Mouse (Mus musculus) limb, embryonic 13.5 days (tissue): Measurements from ENCODE around the gene Uso1. TPM values are rescaled to one million over a fixed set of nuclear protein-coding genes. Genes with fewer than 3 reads are reported as not detected.
"Not testable (repeated sequence)": the region's sequence is repeated elsewhere in the genome, so short reads cannot be mapped to it uniquely, and the experiment has no call there.

Experiments used
- ATAC-seq: fragments of 200-750 bp; cut with Nextera tagmentation; 2 replicates; pipeline ENCODE4 v1.8.0; 2017; ENCODE audit warnings: low read depth, moderate number of reproducible peaks, moderate TSS enrichment; ENCODE audit not compliant: low FRiP score
- H3K27ac ChIP-seq: fragments of 300-500 bp; sonication (generic); 2 replicates; pipeline ENCODE4 v1.5.1; 2015; ENCODE audit warnings: inconsistent platforms, mild to moderate bottlenecking, moderate library complexity
- H3K27me3 ChIP-seq: fragments of 300-500 bp; sonication (generic); 2 replicates; pipeline ENCODE4 v1.6.1; 2015; ENCODE audit warnings: mild to moderate bottlenecking, inconsistent platforms
- H3K36me3 ChIP-seq: fragments of 300-500 bp; sonication (generic); 2 replicates; pipeline ENCODE4 v1.6.1; 2015; ENCODE audit warnings: inconsistent platforms, mild to moderate bottlenecking, moderate library complexity
- H3K4me1 ChIP-seq: fragments of 300-500 bp; sonication (generic); 2 replicates; pipeline ENCODE4 v1.6.1; 2015; ENCODE audit warnings: inconsistent platforms
- H3K4me2 ChIP-seq: fragments of 300-500 bp; sonication (generic); replicated peaks from 2 replicates; pipeline ENCODE4 v1.6.1; 2015; ENCODE audit warnings: inconsistent platforms, mild to moderate bottlenecking, moderate library complexity
- H3K4me3 ChIP-seq: fragments of 300-500 bp; sonication (generic); 2 replicates; pipeline ENCODE4 v1.5.1; 2015; ENCODE audit warnings: moderate library complexity, mild to moderate bottlenecking, inconsistent platforms
- H3K9ac ChIP-seq: fragments of 300-500 bp; sonication (generic); 2 replicates; pipeline ENCODE4 v1.6.1; 2015; ENCODE audit warnings: mild to moderate bottlenecking, inconsistent platforms
- H3K9me3 ChIP-seq: fragments of 300-500 bp; sonication (generic); 2 replicates; pipeline ENCODE4 v1.6.1; 2016; ENCODE audit warnings: inconsistent platforms
- WGBS: fragments of 180-500 bp; shearing (Covaris S2); methylation state at CpG from one replicate; pipeline ENCODE4 v1.1.7; 2015; 5-methylcytosine and 5-hydroxymethylcytosine counted together
- polyA plus RNA-seq: library from polyadenylated mRNA; unstranded; fragments of >200 nt; fragmentation: Nextera tagmentation; extraction: Ambion mirVana; gene quantifications from 2 replicates; pipeline ENCODE4 v1.2.1, GENCODE M21; 2015

The Uso1 gene
- polyA plus RNA-seq, 1 experiment from 2014 or later: 53.2 TPM

- no peak for ATAC-seq
- Histone ChIP-seq H3K9me3 (no peaks in the 10 kb centered on the region), H3K27me3 (no peaks in the 10 kb centered on the region), H3K9ac (no peak overlapping the region), H3K27ac (no peak overlapping the region), H3K36me3 (peaks cover 23% of the 10 kb centered on the region), H3K4me1 (no peaks in the 10 kb centered on the region), H3K4me2 (no peak overlapping the region), H3K4me3 (no peak overlapping the region)
- WGBS: 82% methylated on average over 3 of the region's 3 CpGs
Measured at GRCm38 (mm10) chr5:92148248-92148647, 10.5 kb downstream of the Uso1 start.

GRCm38 (mm10) chr5:92149330-92149982 lies 11.7 kb downstream of the Uso1 start:
- Histone ChIP-seq H3K27ac (no peak overlapping the region), H3K4me1 (no peaks in the 10 kb centered on the region), H3K4me2 (no peak overlapping the region), H3K4me3 (no peak overlapping the region), H3K9ac (no peak overlapping the region), H3K27me3 (no peaks in the 10 kb centered on the region), H3K9me3 (no peaks in the 10 kb centered on the region), H3K36me3 (peaks cover 32% of the 10 kb centered on the region)
- 94% methylated on average over 5 of the region's 5 CpGs for WGBS
- ATAC-seq: no peak

GRCm38 (mm10) chr5:92154861-92155260 lies 17.1 kb downstream of the Uso1 start:
- ATAC-seq: no peak
- Histone ChIP-seq H3K4me1 (no peaks in the 10 kb centered on the region), H3K36me3 (peaks cover 48% of the 10 kb centered on the region), H3K4me2 (no peak overlapping the region), H3K27ac (no peak overlapping the region), H3K4me3 (no peak overlapping the region), H3K27me3 (no peaks in the 10 kb centered on the region), H3K9ac (no peak overlapping the region), H3K9me3 (no peaks in the 10 kb centered on the region)
- 81% methylated on average over 3 of the region's 3 CpGs for WGBS

- H3K4me1 ChIP-seq: no peaks in the 10 kb centered on the region
- no peak for ATAC-seq
- peaks cover 50% of the 10 kb centered on the region for H3K36me3 ChIP-seq
- H3K27ac ChIP-seq: no peak overlapping the region
- H3K27me3 ChIP-seq: no peaks in the 10 kb centered on the region
- H3K9me3 ChIP-seq: no peaks in the 10 kb centered on the region
- no peak overlapping the region for H3K9ac ChIP-seq
- H3K4me2 ChIP-seq: no peak overlapping the region
- no peak overlapping the region for H3K4me3 ChIP-seq
- WGBS: 88% methylated on average over 6 of the region's 6 CpGs
Measured at GRCm38 (mm10) chr5:92165976-92166375, 28.2 kb downstream of the Uso1 start.

GRCm38 (mm10) chr5:92183071-92183830 lies 45.5 kb downstream of the Uso1 start:
- no peaks in the 10 kb centered on the region for H3K4me1 ChIP-seq
- H3K36me3 ChIP-seq: peaks cover 81% of the 10 kb centered on the region
- no peaks in the 10 kb centered on the region for H3K9me3 ChIP-seq
- H3K9ac ChIP-seq: no peak overlapping the region
- ATAC-seq: no peak
- no peak overlapping the region for H3K27ac ChIP-seq
- no peak overlapping the region for H3K4me3 ChIP-seq
- no peaks in the 10 kb centered on the region for H3K27me3 ChIP-seq
- H3K4me2 ChIP-seq: no peak overlapping the region
- WGBS: 84% methylated on average over 8 of the region's 8 CpGs

GRCm38 (mm10) chr5:92188881-92189483 lies 51.2 kb downstream of the Uso1 start:
- H3K9me3 ChIP-seq: no peaks in the 10 kb centered on the region; the same call in 1 of the 2 replicates
- H3K4me1 ChIP-seq: no peaks in the 10 kb centered on the region
- no peak overlapping the region for H3K9ac ChIP-seq
- H3K27me3 ChIP-seq: no peaks in the 10 kb centered on the region
- no peak for ATAC-seq
- H3K4me3 ChIP-seq: no peak overlapping the region
- 96% methylated on average over 7 of the region's 7 CpGs for WGBS
- H3K27ac ChIP-seq: no peak overlapping the region
- H3K36me3 ChIP-seq: peaks cover 80% of the 10 kb centered on the region
- no peak overlapping the region for H3K4me2 ChIP-seq

- H3K27ac ChIP-seq, H3K27me3 ChIP-seq, H3K9me3 ChIP-seq, H3K4me3 ChIP-seq, H3K4me2 ChIP-seq, H3K9ac ChIP-seq, H3K4me1 ChIP-seq, ATAC-seq: not testable (repeated sequence)
- WGBS: 46% methylated on average over 2 of the region's 2 CpGs
- H3K36me3 ChIP-seq: peaks cover 87% of the 10 kb centered on the region
Measured at GRCm38 (mm10) chr5:92195716-92196115, 58.0 kb downstream of the Uso1 start.

GRCm38 (mm10) chr5:92196895-92197811 lies 59.4 kb downstream of the Uso1 start:
- H3K36me3 ChIP-seq: peaks cover 94% of the 10 kb centered on the region
- WGBS: 87% methylated on average over 15 of the region's 15 CpGs

GRCm38 (mm10) chr5:92198266-92198665 lies 60.5 kb downstream of the Uso1 start:
- Histone ChIP-seq H3K4me1 (no peaks in the 10 kb centered on the region), H3K27me3 (no peaks in the 10 kb centered on the region), H3K27ac (no peak overlapping the region), H3K4me3 (no peak overlapping the region), H3K4me2 (no peak overlapping the region), H3K9ac (no peak overlapping the region), H3K36me3 (peaks cover 92% of the 10 kb centered on the region), H3K9me3 (no peaks in the 10 kb centered on the region)
- WGBS: 89% methylated on average over 8 of the region's 8 CpGs
- no peak for ATAC-seq

More at GRCm38 (mm10) chr5:92196895-92197811, 59.4 kb downstream of the Uso1 start:
- no peaks in the 10 kb centered on the region for H3K9me3 ChIP-seq
- H3K4me2 ChIP-seq: no peak overlapping the region
- H3K27me3 ChIP-seq: no peaks in the 10 kb centered on the region
- no peak overlapping the region for H3K9ac ChIP-seq
- no peaks in the 10 kb centered on the region for H3K4me1 ChIP-seq
- no peak for ATAC-seq
- H3K4me3 ChIP-seq: no peak overlapping the region
- H3K27ac ChIP-seq: no peak overlapping the region

GRCm38 (mm10) chr5:92204162-92205036 lies 66.7 kb downstream of the Uso1 start:
- no peak overlapping the region for H3K27ac ChIP-seq
- no peaks in the 10 kb centered on the region for H3K9me3 ChIP-seq
- peaks cover 60% of the 10 kb centered on the region for H3K36me3 ChIP-seq
- H3K4me3 ChIP-seq: no peak overlapping the region
- no peaks in the 10 kb centered on the region for H3K4me1 ChIP-seq
- H3K9ac ChIP-seq: no peak overlapping the region
- H3K4me2 ChIP-seq: no peak overlapping the region
- 82% methylated on average over 6 of the region's 6 CpGs for WGBS
- no peaks in the 10 kb centered on the region for H3K27me3 ChIP-seq
- ATAC-seq: no peak

GRCm38 (mm10) chr5:92205184-92205583 lies 67.4 kb downstream of the Uso1 start:
- no peak overlapping the region for H3K4me2 ChIP-seq
- no peak overlapping the region for H3K27ac ChIP-seq
- no peaks in the 10 kb centered on the region for H3K27me3 ChIP-seq
- peaks cover 52% of the 10 kb centered on the region for H3K36me3 ChIP-seq
- ATAC-seq: no peak
- WGBS: 91% methylated on average over 7 of the region's 7 CpGs
- H3K4me1 ChIP-seq: no peaks in the 10 kb centered on the region
- H3K4me3 ChIP-seq: no peak overlapping the region
- H3K9me3 ChIP-seq: no peaks in the 10 kb centered on the region
- no peak overlapping the region for H3K9ac ChIP-seq
